Mouse (Mus musculus): ENCODE results near the gene Cblb.

- TF ChIP-seq GATA1 (IDR thresholded peaks at IDR 0.05; ENCODE audit: borderline replicate concordance, low read length): no peak
- no peak for TF ChIP-seq FLI1 (IDR thresholded peaks at IDR 0.05; ENCODE audit: low read length)
Measured at GRCm38 (mm10) chr16:52044518-52044917, 13.5 kb downstream of the Cblb start.

All from megakaryocyte, embryonic 14.5 days (primary cell).